Mouse (Mus musculus) adrenal gland, adult 2 months (tissue): ENCODE data around the gene Gm11937. TPM values are rescaled to one million over a fixed set of nuclear protein-coding genes. Genes with fewer than 3 reads are reported as not detected.

Experiments
- DNase-seq: peaks from one replicate; pipeline ENCODE4 v3.0.0; 2021
- polyA plus RNA-seq: library from polyadenylated mRNA; depleted of rRNA; stranded (reverse); fragments of >200 nt; gene quantifications from 2 replicates; pipeline ENCODE4 v1.2.3, GENCODE M21; 2012; rRNA removed
- total RNA-seq, 2 experiments: library from RNA; stranded (reverse); gene quantifications; 2 replicates each; pipeline ENCODE4 v1.2.3; 2021

The Gm11937 gene
- total and polyA plus RNA-seq, 3 experiments: not detected

DNA sequence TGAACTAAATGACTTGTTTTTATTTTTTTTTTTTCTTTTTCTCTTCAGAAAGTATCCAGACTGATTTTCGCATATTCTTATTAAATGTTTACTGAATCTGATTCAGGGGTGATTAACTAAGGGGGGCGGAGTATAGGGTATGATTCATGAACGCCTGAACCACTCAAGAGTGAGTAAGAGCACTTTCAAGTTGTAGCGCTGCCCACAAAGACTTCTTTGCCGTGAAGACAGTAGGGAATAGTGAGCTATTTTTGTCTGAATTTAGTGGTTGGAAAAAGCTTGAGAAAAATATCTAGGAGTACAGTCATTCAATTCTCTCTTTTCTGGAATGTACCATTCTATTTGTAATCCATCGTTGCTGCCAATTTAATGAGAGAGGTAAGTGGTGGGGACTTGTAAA, 28.4 kb downstream of the Gm11937 start:
- no peak for DNase-seq

DNA sequence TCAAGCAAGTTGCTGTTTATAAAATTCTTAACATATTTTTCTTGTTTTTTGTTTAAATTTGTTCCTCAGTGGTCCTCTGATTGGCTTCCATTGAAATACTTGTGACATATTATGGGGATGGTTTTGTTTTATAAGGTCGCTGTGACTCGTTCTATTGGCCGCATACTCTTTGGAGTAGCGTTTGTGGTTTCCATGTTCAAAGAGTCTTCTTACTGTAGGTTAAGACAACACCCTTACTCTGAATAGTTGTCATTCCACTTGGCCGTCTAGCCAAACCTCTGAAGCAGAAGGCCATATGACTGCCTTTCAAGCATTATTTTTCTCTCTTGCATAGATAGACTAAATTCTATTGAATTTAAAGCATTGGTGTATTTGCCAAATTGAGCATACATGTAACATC, 28.9 kb downstream of the Gm11937 start:
- DNase-seq: no peak

DNA sequence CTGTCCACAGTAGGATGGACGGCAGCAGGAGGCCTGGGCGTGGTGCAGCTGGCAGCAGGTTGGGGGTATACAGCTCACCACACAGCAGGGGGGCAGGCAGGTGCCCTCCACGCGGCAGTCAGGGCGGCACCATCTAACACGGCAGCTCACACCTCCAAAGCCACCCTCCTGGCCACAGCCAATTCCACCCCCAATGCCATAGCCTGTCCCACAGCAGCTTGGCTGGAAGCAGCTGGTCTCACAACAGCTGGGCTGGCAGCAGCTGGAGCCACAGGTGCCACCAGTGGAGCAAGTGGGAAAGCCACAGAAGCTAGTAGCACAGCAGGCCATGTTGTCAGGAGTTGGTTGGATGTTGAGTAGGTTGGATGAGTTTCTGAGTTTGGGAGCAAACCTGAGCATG, 29.4 kb downstream of the Gm11937 start, which contains the start of gene Krtap1-5:
Gene Krtap1-5, minus strand, starts transcription at position 381 of the 400 bp plus-strand sequence.
- no peak for DNase-seq

DNA sequence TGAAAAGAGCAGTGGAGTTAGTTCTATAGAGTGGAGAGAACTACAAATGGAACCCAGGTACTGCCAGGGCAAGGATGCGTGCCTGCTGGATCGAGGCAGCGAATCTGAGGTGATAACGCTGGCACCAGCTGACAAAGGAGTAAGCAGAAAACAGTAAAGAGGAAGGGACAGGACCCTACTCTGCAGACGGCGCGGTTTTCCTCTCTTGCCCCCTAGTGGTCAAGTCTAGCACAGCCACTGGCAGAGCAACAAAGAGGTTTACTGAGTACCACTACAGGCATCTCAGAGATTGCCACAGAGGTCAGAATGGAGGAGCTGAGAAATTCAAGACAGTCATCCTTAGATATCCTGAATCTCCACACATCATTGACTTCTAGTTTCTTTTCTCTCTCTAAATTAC, 35.9 kb downstream of the Gm11937 start:
- peak; percentile 71 for DNase-seq

DNA sequence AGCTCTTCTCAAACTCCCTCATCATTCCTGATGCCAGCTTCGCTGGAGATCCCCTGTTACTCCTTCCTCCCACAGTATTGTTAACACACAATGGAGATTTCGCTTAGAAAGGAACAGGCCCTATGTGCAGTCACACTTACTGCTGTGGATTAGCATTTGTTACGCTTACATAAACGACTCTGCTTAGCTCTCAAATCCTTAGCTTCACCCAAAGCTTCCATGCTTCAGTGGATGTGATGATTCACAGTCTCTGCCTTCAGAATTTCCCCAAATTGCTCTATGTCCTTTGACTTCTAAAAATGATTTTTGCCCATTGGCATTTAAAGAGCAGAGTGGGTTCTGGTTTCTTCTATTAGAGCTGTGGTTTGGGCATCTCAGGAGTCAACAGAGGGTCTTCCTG, 36.8 kb downstream of the Gm11937 start:
- DNase-seq: no peak

DNA sequence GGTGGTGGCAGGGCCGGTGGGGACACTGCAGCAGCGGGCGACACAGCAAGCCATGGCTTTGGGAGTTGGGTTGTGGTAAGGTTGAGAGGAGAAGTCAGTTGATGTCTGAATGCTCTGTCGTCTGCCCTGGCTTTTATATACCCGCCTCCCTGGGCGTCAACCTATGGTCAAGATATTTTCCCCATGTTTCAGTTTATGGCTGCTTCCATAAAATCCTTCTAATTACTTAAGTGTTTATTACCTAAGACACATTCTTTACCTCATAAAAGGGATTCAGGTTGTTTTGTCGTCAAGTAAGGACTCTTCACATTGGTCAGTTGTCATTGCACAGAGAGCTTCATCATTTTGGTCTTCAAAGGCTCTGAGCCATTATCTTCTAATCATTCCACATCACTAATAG, 43.5 kb downstream of the Gm11937 start, which contains the start of gene Krtap3-1:
Gene Krtap3-1, minus strand, starts transcription at position 101 of the 400 bp plus-strand sequence.
- no peak for DNase-seq

DNA sequence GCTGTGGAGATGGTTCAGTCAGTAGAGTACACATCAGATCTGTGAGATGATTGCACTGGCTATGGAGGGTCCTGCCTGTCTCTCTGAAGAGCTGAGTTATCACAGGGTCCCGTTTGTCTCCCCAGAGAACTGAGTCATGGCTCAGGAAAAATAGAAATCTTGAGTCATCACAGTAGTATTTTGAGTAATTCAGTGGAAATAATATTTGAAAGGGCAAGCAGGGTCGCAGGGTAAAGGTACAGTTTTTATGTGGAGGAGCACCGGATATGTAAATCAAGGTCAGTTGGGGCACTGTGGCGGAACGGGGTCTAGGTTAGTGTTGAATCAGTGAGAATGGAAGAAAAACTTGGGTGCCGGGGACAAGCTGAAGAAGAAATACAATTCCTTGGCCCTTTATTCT, 47.4 kb downstream of the Gm11937 start:
- no peak for DNase-seq

Other genes starting within 250 kb of the Gm11937 start
Only the 30 nearest of the 37 such genes appear.
- not detected for gene Krt12, start 187.9 kb downstream of the Gm11937 start, total RNA-seq
- gene Krt12, start 187.9 kb downstream of the Gm11937 start, polyA plus RNA-seq: not detected in 2 replicates
- under 1 TPM; 0.14 to 0.20 TPM for gene Krt20, start 172.0 kb downstream of the Gm11937 start, total RNA-seq
- not detected in 2 replicates for gene Krt20, start 172.0 kb downstream of the Gm11937 start, polyA plus RNA-seq
- gene Krt23, start 117.1 kb downstream of the Gm11937 start, total RNA-seq: not detected
- gene Krt23, start 117.1 kb downstream of the Gm11937 start, polyA plus RNA-seq: 0.12 TPM in 1 of 2 replicates, not detected in the other
- not detected for gene Krt39, start 88.9 kb downstream of the Gm11937 start, total RNA-seq
- not detected in 2 replicates for gene Krt39, start 88.9 kb downstream of the Gm11937 start, polyA plus RNA-seq
- not detected for gene Krt40, start 67.0 kb downstream of the Gm11937 start, total RNA-seq
- gene Krt40, start 67.0 kb downstream of the Gm11937 start, polyA plus RNA-seq: not detected in 2 replicates
- gene Krtap3-3, start 59.3 kb downstream of the Gm11937 start, total RNA-seq: not detected
- not detected in 2 replicates for gene Krtap3-3, start 59.3 kb downstream of the Gm11937 start, polyA plus RNA-seq
- gene Krtap3-2, start 53.3 kb downstream of the Gm11937 start, total RNA-seq: not detected
- not detected in 2 replicates for gene Krtap3-2, start 53.3 kb downstream of the Gm11937 start, polyA plus RNA-seq
- gene Gm11939, start 50.7 kb downstream of the Gm11937 start, total RNA-seq: not detected
- gene Gm11939, start 50.7 kb downstream of the Gm11937 start, polyA plus RNA-seq: not detected in 2 replicates
- not detected for gene Krtap3-1, start 43.6 kb downstream of the Gm11937 start, total RNA-seq
- not detected in 2 replicates for gene Krtap3-1, start 43.6 kb downstream of the Gm11937 start, polyA plus RNA-seq
- gene Krtap1-5, start 29.2 kb downstream of the Gm11937 start, total RNA-seq: not detected
- gene Krtap1-5, start 29.2 kb downstream of the Gm11937 start, polyA plus RNA-seq: not detected in 2 replicates
- gene Krtap1-4, start 26.5 kb downstream of the Gm11937 start, total RNA-seq: not detected
- not detected in 2 replicates for gene Krtap1-4, start 26.5 kb downstream of the Gm11937 start, polyA plus RNA-seq
- gene Krtap1-3, start 18.9 kb downstream of the Gm11937 start, total RNA-seq: not detected
- not detected in 2 replicates for gene Krtap1-3, start 18.9 kb downstream of the Gm11937 start, polyA plus RNA-seq
- not detected for gene Krtap9-3, start 12.1 kb downstream of the Gm11937 start, total RNA-seq
- gene Krtap9-3, start 12.1 kb downstream of the Gm11937 start, polyA plus RNA-seq: not detected in 2 replicates
- not detected for gene Gm11938, start 6.9 kb downstream of the Gm11937 start, total RNA-seq
- not detected in 2 replicates for gene Gm11938, start 6.9 kb downstream of the Gm11937 start, polyA plus RNA-seq
- gene Krtap2-4, start 4.7 kb upstream of the Gm11937 start, total RNA-seq: not detected
- not detected in 2 replicates for gene Krtap2-4, start 4.7 kb upstream of the Gm11937 start, polyA plus RNA-seq
- gene Gm11562, start 10.2 kb upstream of the Gm11937 start, total RNA-seq: not detected
- gene Gm11562, start 10.2 kb upstream of the Gm11937 start, polyA plus RNA-seq: not detected in 2 replicates
- not detected for gene Krtap4-1, start 18.0 kb upstream of the Gm11937 start, total RNA-seq
- not detected in 2 replicates for gene Krtap4-1, start 18.0 kb upstream of the Gm11937 start, polyA plus RNA-seq
- not detected for gene Krtap4-2, start 24.9 kb upstream of the Gm11937 start, total RNA-seq
- gene Krtap4-2, start 24.9 kb upstream of the Gm11937 start, polyA plus RNA-seq: not detected in 2 replicates
- gene Krtap4-7, start 33.9 kb upstream of the Gm11937 start, total RNA-seq: not detected
- not detected in 2 replicates for gene Krtap4-7, start 33.9 kb upstream of the Gm11937 start, polyA plus RNA-seq
- gene Gm11555, start 40.0 kb upstream of the Gm11937 start, total RNA-seq: not detected
- not detected in 2 replicates for gene Gm11555, start 40.0 kb upstream of the Gm11937 start, polyA plus RNA-seq
- gene Gm11563, start 48.8 kb upstream of the Gm11937 start, total RNA-seq: not detected
- gene Gm11563, start 48.8 kb upstream of the Gm11937 start, polyA plus RNA-seq: not detected in 2 replicates
- not detected for gene Krtap4-6, start 55.8 kb upstream of the Gm11937 start, total RNA-seq
- not detected in 2 replicates for gene Krtap4-6, start 55.8 kb upstream of the Gm11937 start, polyA plus RNA-seq
- not detected for gene Gm14190, start 80.6 kb upstream of the Gm11937 start, total RNA-seq
- not detected in 2 replicates for gene Gm14190, start 80.6 kb upstream of the Gm11937 start, polyA plus RNA-seq
- not detected for gene Gm14180, start 124.1 kb upstream of the Gm11937 start, total RNA-seq
- gene Gm14180, start 124.1 kb upstream of the Gm11937 start, polyA plus RNA-seq: not detected in 2 replicates
- gene Gm11595, start 162.7 kb upstream of the Gm11937 start, total RNA-seq: not detected
- not detected in 2 replicates for gene Gm11595, start 162.7 kb upstream of the Gm11937 start, polyA plus RNA-seq
- not detected for gene Krtap4-8, start 170.5 kb upstream of the Gm11937 start, total RNA-seq
- gene Krtap4-8, start 170.5 kb upstream of the Gm11937 start, polyA plus RNA-seq: not detected in 2 replicates
- gene Krtap4-9, start 175.0 kb upstream of the Gm11937 start, total RNA-seq: not detected
- gene Krtap4-9, start 175.0 kb upstream of the Gm11937 start, polyA plus RNA-seq: not detected in 2 replicates
- gene Gm11596, start 183.3 kb upstream of the Gm11937 start, total RNA-seq: not detected
- gene Gm11596, start 183.3 kb upstream of the Gm11937 start, polyA plus RNA-seq: not detected in 2 replicates
- not detected for gene Gm11569, start 188.7 kb upstream of the Gm11937 start, total RNA-seq
- not detected in 2 replicates for gene Gm11569, start 188.7 kb upstream of the Gm11937 start, polyA plus RNA-seq
- gene Gm11554, start 194.3 kb upstream of the Gm11937 start, total RNA-seq: not detected
- not detected in 2 replicates for gene Gm11554, start 194.3 kb upstream of the Gm11937 start, polyA plus RNA-seq